Mouse (Mus musculus) embryonic facial prominence, embryonic 15.5 days (tissue): ENCODE measurements around the gene Vps8. TPM values are rescaled to one million over a fixed set of nuclear protein-coding genes. Genes with fewer than 3 reads are reported as not detected.

Experiments used
- ATAC-seq: fragments of 200-750 bp; cut with Nextera tagmentation; 2 replicates; pipeline ENCODE4 v1.8.0; 2017; ENCODE audit warnings: low read depth, moderate TSS enrichment; ENCODE audit not compliant: insufficient number of reproducible peaks, low FRiP score, low TSS enrichment
- H3K27ac ChIP-seq: fragments of 300-500 bp; sonication (generic); replicated peaks from 2 replicates; pipeline ENCODE4 v1.5.1; 2015; ENCODE audit warnings: mild to moderate bottlenecking, inconsistent platforms
- H3K27me3 ChIP-seq: fragments of 300-500 bp; sonication (generic); 2 replicates; pipeline ENCODE4 v1.6.1; 2015; ENCODE audit warnings: inconsistent platforms
- H3K36me3 ChIP-seq: fragments of 300-500 bp; sonication (generic); 2 replicates; pipeline ENCODE4 v1.6.1; 2015; ENCODE audit warnings: mild to moderate bottlenecking, inconsistent platforms
- H3K4me1 ChIP-seq: fragments of 300-500 bp; sonication (generic); 2 replicates; pipeline ENCODE4 v1.6.1; 2015; ENCODE audit warnings: inconsistent platforms
- H3K4me2 ChIP-seq: fragments of 300-500 bp; sonication (generic); replicated peaks from 2 replicates; pipeline ENCODE4 v1.6.1; 2015; ENCODE audit warnings: mild to moderate bottlenecking, inconsistent platforms
- H3K4me3 ChIP-seq: fragments of 300-500 bp; sonication (generic); replicated peaks from 2 replicates; pipeline ENCODE4 v1.5.1; 2015; ENCODE audit warnings: mild to moderate bottlenecking, inconsistent platforms
- H3K9ac ChIP-seq: fragments of 300-500 bp; sonication (generic); 2 replicates; pipeline ENCODE4 v1.6.1; 2015; ENCODE audit warnings: inconsistent platforms
- H3K9me3 ChIP-seq: fragments of 300-500 bp; sonication (generic); replicated peaks from 2 replicates; pipeline ENCODE4 v1.6.1; 2016; ENCODE audit warnings: inconsistent platforms
- WGBS: fragments of 180-500 bp; shearing (Covaris S2); methylation state at CpG from one replicate; pipeline ENCODE4 v1.1.7; 2015; 5-methylcytosine and 5-hydroxymethylcytosine counted together
- polyA plus RNA-seq: library from polyadenylated mRNA; unstranded; fragments of >200 nt; fragmentation: Nextera tagmentation; extraction: Ambion mirVana; gene quantifications from 2 replicates; pipeline ENCODE4 v1.2.1, GENCODE M21; 2015

The Vps8 gene
- polyA plus RNA-seq, 1 experiment from 2014 or later: 15.7 TPM

DNA sequence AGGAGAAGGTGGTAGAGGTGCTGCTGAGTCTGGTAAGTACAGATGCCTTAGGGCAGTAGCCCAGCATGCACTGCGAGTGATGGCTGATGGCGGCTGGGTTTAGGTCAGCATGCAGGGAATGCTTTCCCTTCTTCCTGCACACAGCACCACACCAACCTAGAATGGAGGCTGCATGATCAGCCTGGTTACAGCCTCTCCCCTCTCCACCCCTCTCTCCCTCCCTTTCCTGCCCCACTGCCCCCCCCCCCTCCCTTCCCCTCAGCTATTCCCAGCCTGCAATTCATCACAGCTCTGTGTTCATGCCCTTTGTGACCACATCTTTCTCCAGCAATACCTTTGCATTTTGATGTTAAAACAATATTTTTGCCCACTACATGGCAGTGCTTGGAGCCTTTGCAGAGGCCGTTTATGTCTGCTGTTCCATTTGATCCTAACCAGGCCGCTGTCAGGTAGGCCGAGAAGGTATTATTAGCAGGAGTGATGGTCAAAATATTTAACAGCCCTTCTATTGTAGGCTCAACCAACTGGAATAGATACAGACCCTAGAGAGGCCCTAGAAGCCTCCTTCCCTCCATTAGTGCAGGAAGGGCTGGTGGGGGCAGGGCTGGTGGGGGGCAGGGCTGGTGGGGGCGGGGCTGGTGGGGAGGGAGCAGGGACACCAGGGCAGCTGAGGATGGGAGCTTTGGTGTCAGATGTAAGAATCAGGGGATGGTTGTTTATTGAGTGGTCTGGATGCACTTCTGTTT, 17.5 kb upstream of the Vps8 start:
- no peak overlapping the region for H3K9ac ChIP-seq
- H3K36me3 ChIP-seq: no peaks in the 10 kb centered on the region
- H3K27me3 ChIP-seq: no peaks in the 10 kb centered on the region
- no peak overlapping the region for H3K4me3 ChIP-seq
- 0 out of 2 replicates have a peak, but pooled peaks have one; percentile 24 for ATAC-seq
- 35% methylated on average over 6 of the region's 6 CpGs for WGBS
- H3K4me1 ChIP-seq: peaks cover 24% of the 10 kb centered on the region
- no peaks in the 10 kb centered on the region for H3K9me3 ChIP-seq
- H3K4me2 ChIP-seq: no peak overlapping the region
- no peak overlapping the region for H3K27ac ChIP-seq

- Histone ChIP-seq H3K27ac (no peak overlapping the region), H3K9ac (no peak overlapping the region), H3K9me3 (no peaks in the 10 kb centered on the region), H3K36me3 (no peaks in the 10 kb centered on the region), H3K4me1 (peaks cover 24% of the 10 kb centered on the region), H3K4me3 (no peak overlapping the region), H3K27me3 (no peaks in the 10 kb centered on the region), H3K4me2 (no peak overlapping the region)
- ATAC-seq: no peak
- 36% methylated on average over 6 of the region's 6 CpGs for WGBS
Observed at GRCm38 (mm10) chr16:21406136-21406535, 16.8 kb upstream of the Vps8 start.

- Histone ChIP-seq H3K4me1 (no peaks in the 10 kb centered on the region), H3K4me2 (no peak overlapping the region), H3K27me3 (no peaks in the 10 kb centered on the region), H3K27ac (no peak overlapping the region), H3K4me3 (no peak overlapping the region), H3K9me3 (no peaks in the 10 kb centered on the region), H3K36me3 (no peaks in the 10 kb centered on the region), H3K9ac (no peak overlapping the region)
- ATAC-seq: no peak
Observed at GRCm38 (mm10) chr16:21411779-21412178, 11.1 kb upstream of the Vps8 start.

GRCm38 (mm10) chr16:21412593-21413047, 10.3 kb upstream of the Vps8 start:
- H3K9ac ChIP-seq: no peak overlapping the region
- no peak overlapping the region for H3K27ac ChIP-seq
- H3K4me1 ChIP-seq: no peaks in the 10 kb centered on the region
- H3K4me3 ChIP-seq: no peak overlapping the region
- no peaks in the 10 kb centered on the region for H3K27me3 ChIP-seq
- H3K9me3 ChIP-seq: no peaks in the 10 kb centered on the region
- no peaks in the 10 kb centered on the region for H3K36me3 ChIP-seq
- 14% methylated on average over 8 of the region's 8 CpGs for WGBS
- H3K4me2 ChIP-seq: no peak overlapping the region
- 0 out of 2 replicates have a peak, but pooled peaks have one; percentile 43 for ATAC-seq

DNA sequence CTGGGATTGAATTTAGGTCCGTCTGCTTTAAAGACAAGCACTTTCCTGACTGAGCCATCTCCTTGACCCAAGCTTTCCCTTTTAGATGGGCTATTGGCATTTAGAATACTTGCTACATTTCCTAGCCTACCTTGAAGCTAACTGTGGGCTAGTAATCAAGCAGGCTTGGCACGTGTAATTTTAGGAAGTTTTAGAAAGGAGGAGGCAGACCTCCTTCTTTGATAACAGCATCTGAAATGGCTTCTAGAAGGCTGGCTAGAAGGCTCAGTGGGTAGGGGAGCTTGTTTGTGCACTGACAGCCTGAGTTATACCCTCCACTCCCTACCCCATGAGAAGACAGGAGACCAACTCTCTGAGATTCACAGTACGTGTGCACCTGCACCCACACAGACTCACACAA, 9.1 kb upstream of the Vps8 start:
- Histone ChIP-seq H3K4me1 (no peaks in the 10 kb centered on the region), H3K9ac (no peak overlapping the region), H3K4me3 (no peak overlapping the region), H3K9me3 (no peaks in the 10 kb centered on the region), H3K36me3 (no peaks in the 10 kb centered on the region), H3K4me2 (no peak overlapping the region), H3K27ac (no peak overlapping the region), H3K27me3 (no peaks in the 10 kb centered on the region)
- ATAC-seq: no peak
- WGBS: 72% methylated on average over 3 of the region's 3 CpGs

GRCm38 (mm10) chr16:21415128-21415527, 7.8 kb upstream of the Vps8 start:
- H3K4me2 ChIP-seq: no peak overlapping the region
- H3K27ac ChIP-seq: no peak overlapping the region
- WGBS: 89% methylated on average over 8 of the region's 8 CpGs
- no peaks in the 10 kb centered on the region for H3K4me1 ChIP-seq
- no peak for ATAC-seq
- no peak overlapping the region for H3K4me3 ChIP-seq
- H3K36me3 ChIP-seq: no peaks in the 10 kb centered on the region
- no peak overlapping the region for H3K9ac ChIP-seq
- no peaks in the 10 kb centered on the region for H3K27me3 ChIP-seq
- H3K9me3 ChIP-seq: no peaks in the 10 kb centered on the region

GRCm38 (mm10) chr16:21418012-21418411, 4.9 kb upstream of the Vps8 start:
- ATAC-seq: no peak
- 53% methylated on average over 5 of the region's 5 CpGs for WGBS
- Histone ChIP-seq H3K27ac (no peak overlapping the region), H3K4me2 (no peak overlapping the region), H3K4me1 (peaks cover 4% of the 10 kb centered on the region; the same call in 1 of the 2 replicates), H3K27me3 (no peaks in the 10 kb centered on the region), H3K4me3 (no peak overlapping the region), H3K9me3 (no peaks in the 10 kb centered on the region), H3K9ac (no peak overlapping the region), H3K36me3 (no peaks in the 10 kb centered on the region)

- under 1% methylated on average over 10 of the region's 10 CpGs for WGBS
- Histone ChIP-seq H3K4me1 (peaks cover 16% of the 10 kb centered on the region), H3K27me3 (no peaks in the 10 kb centered on the region), H3K4me2 (peak overlapping the region; percentile 88), H3K27ac (peak overlapping the region; percentile 94), H3K4me3 (peak overlapping the region; percentile 75), H3K9ac (peak overlapping the region; percentile 78), H3K36me3 (no peaks in the 10 kb centered on the region), H3K9me3 (no peaks in the 10 kb centered on the region)
- peak; percentile 85 for ATAC-seq
Observed at GRCm38 (mm10) chr16:21423546-21423910, 610 bp downstream of the Vps8 start.

DNA sequence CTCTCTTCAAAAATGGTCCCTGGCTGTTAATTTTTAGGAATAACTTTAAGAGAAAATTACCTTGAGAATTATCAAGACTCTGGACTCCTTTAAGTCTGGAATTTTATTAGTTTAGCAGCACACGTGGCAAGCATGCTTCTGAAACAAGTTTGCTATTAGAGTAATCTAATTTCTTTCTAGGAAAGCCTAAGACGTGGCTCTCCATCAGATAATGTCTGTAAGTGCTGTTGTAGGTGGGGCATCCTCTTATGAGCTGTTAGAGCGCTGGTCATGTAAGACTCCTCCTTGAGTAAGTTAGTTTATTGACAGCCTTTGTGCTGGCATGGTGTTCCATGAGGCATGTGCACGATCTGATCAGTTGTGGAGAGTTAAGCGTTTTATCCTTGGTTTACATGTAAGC, 5.2 kb downstream of the Vps8 start:
- Histone ChIP-seq H3K36me3 (no peaks in the 10 kb centered on the region), H3K4me2 (no peak overlapping the region), H3K4me3 (no peak overlapping the region), H3K27ac (no peak overlapping the region), H3K9ac (no peak overlapping the region), H3K27me3 (no peaks in the 10 kb centered on the region), H3K9me3 (no peaks in the 10 kb centered on the region), H3K4me1 (peaks cover 12% of the 10 kb centered on the region)
- WGBS: 53% methylated on average over 5 of the region's 5 CpGs
- no peak for ATAC-seq

GRCm38 (mm10) chr16:21430377-21431060, 7.6 kb downstream of the Vps8 start:
- 79% methylated on average over 2 of the region's 2 CpGs for WGBS
- Histone ChIP-seq H3K36me3 (no peaks in the 10 kb centered on the region; the same call in 1 of the 2 replicates), H3K4me1 (no peaks in the 10 kb centered on the region), H3K4me3 (no peak overlapping the region), H3K9me3 (no peaks in the 10 kb centered on the region), H3K4me2 (no peak overlapping the region), H3K9ac (no peak overlapping the region), H3K27ac (no peak overlapping the region), H3K27me3 (no peaks in the 10 kb centered on the region)
- ATAC-seq: no peak

GRCm38 (mm10) chr16:21431614-21432013, 8.7 kb downstream of the Vps8 start:
- Histone ChIP-seq H3K4me1 (no peaks in the 10 kb centered on the region), H3K4me2 (no peak overlapping the region), H3K27ac (no peak overlapping the region), H3K9me3 (no peaks in the 10 kb centered on the region), H3K4me3 (no peak overlapping the region), H3K27me3 (no peaks in the 10 kb centered on the region), H3K36me3 (no peaks in the 10 kb centered on the region; the same call in 1 of the 2 replicates), H3K9ac (no peak overlapping the region)
- ATAC-seq: no peak
- WGBS: 87% methylated on average over 3 of the region's 3 CpGs
